Mouse (Mus musculus) C2C12 (cell line): ENCODE data around the gene Pacs2. TPM values are rescaled to one million over a fixed set of nuclear protein-coding genes. Genes with fewer than 3 reads are reported as not detected.
A peak's percentile ranks its signal among the peaks of the same experiment; 100 is the strongest.

Experiments
- H3K27me3 ChIP-seq: one replicate; pipeline ENCODE4 v1.6.1; 2011; ENCODE audit not compliant: control insufficient read depth, insufficient read depth, insufficient read length
- H3K36me3 ChIP-seq: one replicate; pipeline ENCODE4 v1.6.1; 2011; ENCODE audit not compliant: control insufficient read depth, insufficient read depth
- H3K4me3 ChIP-seq: one replicate; pipeline ENCODE4 v1.5.1; 2011; ENCODE audit warnings: mild to moderate bottlenecking, control low read depth; ENCODE audit not compliant: poor library complexity, insufficient read depth, severe bottlenecking
- H3K79me2 ChIP-seq: one replicate; pipeline ENCODE4 v1.6.1; 2011; ENCODE audit not compliant: control insufficient read depth, insufficient read depth
- H3K79me3 ChIP-seq: one replicate; pipeline ENCODE4 v1.6.1; 2011; ENCODE audit warnings: low read depth, control low read depth
- H3ac ChIP-seq: one replicate; pipeline ENCODE3; 2011; ENCODE audit warnings: low read depth; ENCODE audit not compliant: control insufficient read depth, insufficient read length
- CEBPB ChIP-seq: IDR thresholded peaks from one replicate; pipeline ENCODE4 v1.6.1; 2011; ENCODE audit warnings: low read depth, mild to moderate bottlenecking, control low read depth, moderate library complexity
- CTCF ChIP-seq: IDR thresholded peaks from one replicate; pipeline ENCODE4 v1.5.1; 2011; ENCODE audit not compliant: control insufficient read depth, insufficient read depth, insufficient read length
- FOSL1 ChIP-seq: IDR thresholded peaks from one replicate; pipeline ENCODE4 v1.8.0; 2011; ENCODE audit warnings: mild to moderate bottlenecking, low read length; ENCODE audit not compliant: poor library complexity, insufficient read depth, severe bottlenecking
- MAX ChIP-seq: IDR thresholded peaks from one replicate; pipeline ENCODE4 v1.6.1; 2011; ENCODE audit warnings: mild to moderate bottlenecking, control low read depth
- MYOD1 ChIP-seq: IDR thresholded peaks from one replicate; pipeline ENCODE4 v1.6.1; 2011; ENCODE audit warnings: low read depth; ENCODE audit not compliant: control insufficient read depth, insufficient read length
- MYOG ChIP-seq: IDR thresholded peaks from one replicate; pipeline ENCODE4 v1.6.1; 2011; ENCODE audit not compliant: control insufficient read depth, insufficient read length; ENCODE audit errors: extremely low read depth
- USF1 ChIP-seq: IDR thresholded peaks from one replicate; pipeline ENCODE4 v1.6.1; 2011; ENCODE audit warnings: low read depth, mild to moderate bottlenecking, control low read depth, moderate library complexity
- microRNA-seq: library from miRNA; unstranded; fragments of <30 nt; microRNA quantifications from one replicate; pipeline ENCODE4, GENCODE M21; 2019; ENCODE audit warnings: borderline microRNAs expressed
- polyA plus RNA-seq: library from polyadenylated mRNA; unstranded; fragments of >200 nt; fragmentation: generic; extraction: Trizol; gene quantifications from one replicate; pipeline ENCODE4 v1.2.1, GENCODE M21; 2012; ENCODE audit warnings: missing spikeins

Pacs2 gene
- polyA plus RNA-seq, 1 experiment, result 48.8 TPM

DNA sequence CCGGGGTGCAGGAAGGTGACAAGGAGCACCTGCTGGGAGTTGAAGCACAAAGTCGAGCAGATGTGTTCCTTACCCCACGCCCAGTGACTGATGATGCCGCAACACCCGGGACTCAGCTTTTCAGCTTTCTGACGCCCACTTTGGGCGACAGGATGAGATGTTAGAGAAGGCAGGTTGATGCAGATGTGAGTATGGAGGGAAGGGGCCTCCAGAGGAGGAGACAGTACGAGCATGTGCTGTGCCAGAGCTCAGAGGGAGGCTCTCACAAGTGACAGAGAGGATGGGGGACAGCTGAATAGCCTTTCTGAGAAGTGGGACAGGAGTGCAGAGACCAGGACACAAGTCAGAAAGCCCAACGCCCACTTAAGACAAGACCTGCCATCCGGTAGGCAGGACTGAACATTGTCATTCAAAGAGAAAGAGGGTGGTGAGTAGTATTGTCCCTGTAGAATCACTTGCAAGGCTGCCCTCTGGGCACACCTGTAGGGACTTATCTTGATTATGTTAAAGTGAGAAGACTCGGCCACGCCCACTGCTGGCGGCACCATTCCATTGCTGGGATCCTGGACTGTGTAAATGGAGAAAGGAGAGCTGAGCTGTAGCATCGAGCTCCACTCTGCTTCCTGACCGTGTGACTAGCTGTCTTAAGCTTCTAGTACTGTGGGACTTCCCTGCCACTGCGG is 100.7 kb downstream of the Pacs2 start:
- Histone ChIP-seq H3K79me2 (peaks cover 32% of the 10 kb centered on the region), H3K4me3 (no peak overlapping the region), H3ac (no peak overlapping the region), H3K27me3 (no peaks in the 10 kb centered on the region), H3K79me3 (peaks cover 17% of the 10 kb centered on the region), H3K36me3 (peaks cover 65% of the 10 kb centered on the region)
- TF ChIP-seq CTCF (no peak), USF1 (no peak), MYOG (no peak), FOSL1 (no peak), MAX (no peak), CEBPB (no peak), MYOD1 (no peak)

- peaks cover 77% of the 10 kb centered on the region for H3K36me3 ChIP-seq
- H3ac ChIP-seq, result no peak overlapping the region
- TF ChIP-seq MYOG (no peak), CTCF (peak; percentile 62)
- H3K4me3 ChIP-seq, result no peak overlapping the region
- peaks cover 12% of the 10 kb centered on the region for H3K79me2 ChIP-seq
- no peaks in the 10 kb centered on the region for H3K27me3 ChIP-seq
- peaks cover 4% of the 10 kb centered on the region for H3K79me3 ChIP-seq
These were observed 105.5 kb downstream of the Pacs2 start for GRCm38 (mm10) chr12:113119516-113120410.

Small RNAs within 50 kb of the gene (microRNA-seq; reads per million reads assigned to microRNA genes)
- gene Gm44471, result not detected

Other genes starting within 250 kb of the Pacs2 start
- 15.8 TPM for gene Ahnak2, start 211.9 kb upstream of the Pacs2 start, polyA plus RNA-seq
- gene Clba1, start 205.6 kb upstream of the Pacs2 start, polyA plus RNA-seq, result 25.2 TPM
- gene Cdca4, start 185.1 kb upstream of the Pacs2 start, polyA plus RNA-seq, result 61.9 TPM
- 0.06 TPM for gene Gpr132, start 146.3 kb upstream of the Pacs2 start, polyA plus RNA-seq
- gene Jag2, start 84.7 kb upstream of the Pacs2 start, polyA plus RNA-seq, result 85.1 TPM
- gene Nudt14, start 72.4 kb upstream of the Pacs2 start, polyA plus RNA-seq, result 77.7 TPM
- gene Btbd6, start 38.0 kb upstream of the Pacs2 start, polyA plus RNA-seq, result 17.2 TPM
- 27.2 TPM for gene Brf1, start 13.8 kb upstream of the Pacs2 start, polyA plus RNA-seq
- gene Tex22, start 60.0 kb downstream of the Pacs2 start, polyA plus RNA-seq, result not detected
- gene Mta1, start 83.8 kb downstream of the Pacs2 start, polyA plus RNA-seq, result 90.8 TPM
- gene Crip2, start 125.7 kb downstream of the Pacs2 start, polyA plus RNA-seq, result 775 TPM
- gene Crip1, start 131.8 kb downstream of the Pacs2 start, polyA plus RNA-seq, result 1,644 TPM
- gene Tedc1, start 141.9 kb downstream of the Pacs2 start, polyA plus RNA-seq, result 23.8 TPM
- gene Tmem121, start 171.4 kb downstream of the Pacs2 start, polyA plus RNA-seq, result 6.3 TPM